Mouse (Mus musculus): ENCODE measurements around the gene Colgalt2.

GRCm38 (mm10) chr1:152394956-152395515 lies 4.6 kb upstream of the Colgalt2 start:
- TF ChIP-seq CTCF (IDR thresholded peaks at IDR 0.05; ENCODE audit: low read depth) = no peak
- no peak for TF ChIP-seq EP300 (IDR thresholded peaks at IDR 0.05; ENCODE audit: low read depth)
